Mouse (Mus musculus) brain, embryonic 14.5 days (tissue): ENCODE measurements around the gene Galnt10. TPM values are rescaled to one million over a fixed set of nuclear protein-coding genes. Genes with fewer than 3 reads are reported as not detected.

Experiments
- DNase-seq: peaks from one replicate; pipeline ENCODE4 v3.0.0-alpha.2; 2011; ENCODE audit warnings: low read depth
- CTCF ChIP-seq: fragments of 200-500 bp; IDR thresholded peaks from 2 replicates; pipeline ENCODE4 v1.5.1; 2012; ENCODE audit warnings: inconsistent platforms, mild to moderate bottlenecking, moderate library complexity, borderline replicate concordance; ENCODE audit not compliant: insufficient read depth, insufficient read length; ENCODE audit errors: extremely low read depth
- POLR2A ChIP-seq: fragments of 200-500 bp; IDR thresholded peaks from 2 replicates; pipeline ENCODE4 v1.6.1; 2012; ENCODE audit warnings: mild to moderate bottlenecking, inconsistent platforms, borderline replicate concordance; ENCODE audit not compliant: poor library complexity, insufficient read depth, insufficient read length, severe bottlenecking; ENCODE audit errors: extremely low read depth
- polyA plus RNA-seq: library from polyadenylated mRNA; depleted of rRNA; stranded (reverse); fragments of >200 nt; gene quantifications from 2 replicates; pipeline ENCODE4 v1.2.3, GENCODE M21; 2012

Galnt10 gene
- polyA plus RNA-seq, 1 experiment = 16.5 TPM

- DNase-seq = no peak
- TF ChIP-seq POLR2A = no peak
- TF ChIP-seq CTCF = no peak
Measured at GRCm38 (mm10) chr11:57771676-57772075, 126.4 kb downstream of the Galnt10 start.

- DNase-seq = no peak
- TF ChIP-seq CTCF = no peak
- TF ChIP-seq POLR2A = no peak
Measured at GRCm38 (mm10) chr11:57773479-57773878, 128.2 kb downstream of the Galnt10 start.

GRCm38 (mm10) chr11:57773936-57774335 is 128.7 kb downstream of the Galnt10 start:
- peak; percentile 92 for DNase-seq

GRCm38 (mm10) chr11:57775868-57776267 is 130.6 kb downstream of the Galnt10 start:
- DNase-seq = no peak
- TF ChIP-seq POLR2A (no peak), CTCF (no peak)

More at GRCm38 (mm10) chr11:57773936-57774335, 128.7 kb downstream of the Galnt10 start:
- no peak for TF ChIP-seq CTCF
- no peak for TF ChIP-seq POLR2A

- TF ChIP-seq CTCF (no peak), POLR2A (no peak)
- no peak for DNase-seq
Measured at GRCm38 (mm10) chr11:57776546-57776945, 131.3 kb downstream of the Galnt10 start.

DNA sequence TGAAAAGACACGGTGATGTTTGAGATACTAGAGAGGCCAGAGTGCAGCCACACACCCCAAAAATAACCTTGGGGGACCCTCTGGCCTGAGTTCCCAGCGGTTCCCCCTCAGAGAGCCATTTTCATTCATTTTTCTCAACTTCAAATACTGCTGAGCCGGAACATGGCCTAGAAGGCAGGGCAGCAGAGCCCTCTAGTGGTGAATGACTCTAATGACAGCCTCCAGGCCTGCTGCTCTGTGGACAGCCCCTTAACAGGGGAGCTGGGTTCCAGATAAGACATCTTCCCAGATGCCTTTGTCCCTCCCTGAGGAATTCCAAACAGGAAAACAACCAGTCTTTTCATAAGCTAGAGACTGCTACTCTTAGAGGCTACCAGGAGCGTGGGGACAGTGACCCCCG is 133.1 kb downstream of the Galnt10 start:
- peak; percentile 86 for DNase-seq
- TF ChIP-seq CTCF (peak; percentile 97), POLR2A (no peak)

- TF ChIP-seq CTCF = no peak
- TF ChIP-seq POLR2A = no peak
- peak; percentile 32 for DNase-seq
Measured at GRCm38 (mm10) chr11:57779824-57780223, 134.6 kb downstream of the Galnt10 start.

DNA sequence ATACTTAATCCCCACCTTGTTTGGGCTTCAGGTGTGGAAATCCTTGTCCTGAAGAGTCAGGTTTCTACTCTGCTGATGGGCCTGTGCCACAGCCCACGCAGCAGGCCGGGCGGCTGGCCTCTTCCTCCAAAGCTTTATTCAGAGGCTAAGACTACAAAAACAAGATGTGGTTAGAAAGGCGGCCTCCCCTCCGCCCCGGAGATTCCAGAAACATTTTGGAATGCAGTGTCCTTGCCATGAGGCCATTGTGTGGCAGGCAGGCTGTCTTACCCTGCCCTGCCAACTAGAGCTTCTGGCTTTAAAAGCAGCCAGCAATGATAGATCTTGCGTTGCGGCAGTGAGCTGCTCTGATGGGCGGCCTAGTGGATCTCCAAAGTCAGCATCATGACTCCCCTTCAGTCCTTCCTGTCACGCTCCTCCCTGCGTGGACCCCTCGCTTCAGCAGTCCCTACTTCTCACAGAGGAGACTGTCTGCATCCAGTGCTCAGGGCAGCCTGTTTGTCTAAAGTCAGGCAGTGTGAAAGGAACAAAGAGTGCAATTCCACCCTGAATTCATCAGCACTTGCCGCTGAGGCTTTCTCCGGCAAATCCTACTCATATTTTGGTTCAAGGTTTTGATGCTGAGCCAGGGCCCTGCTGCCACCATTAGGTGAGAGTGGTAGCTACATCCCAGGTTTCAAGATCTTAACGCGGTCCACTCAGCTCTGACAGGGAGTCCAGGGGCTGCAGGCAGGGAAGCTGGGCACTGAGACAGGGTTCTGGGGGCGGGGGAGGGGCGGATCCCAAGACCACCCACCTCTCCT is 141.6 kb downstream of the Galnt10 start:
- peak; percentile 82 for DNase-seq
- TF ChIP-seq POLR2A (no peak), CTCF (peak; percentile 49; the same call in 1 of the 2 replicates)

DNA sequence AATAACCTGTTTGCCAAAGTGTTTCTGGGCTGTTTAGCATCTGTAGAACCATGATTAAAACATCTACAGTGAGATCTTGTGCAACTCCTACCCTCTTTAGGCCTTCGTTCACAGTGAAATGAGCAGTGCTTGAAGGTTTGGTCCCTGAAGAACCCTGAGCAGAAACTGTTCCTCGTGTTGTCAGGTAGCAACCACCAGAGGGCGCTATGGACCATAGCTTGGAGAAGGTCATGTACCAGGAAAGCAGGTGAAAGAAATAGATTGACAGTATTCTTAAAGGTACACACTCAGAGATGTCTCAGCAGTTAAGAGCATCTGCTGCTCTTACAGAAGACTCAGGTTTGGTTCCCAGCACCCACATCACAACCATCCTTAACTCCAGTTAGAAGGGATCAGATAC is 142.7 kb downstream of the Galnt10 start:
- TF ChIP-seq CTCF = peak; percentile 51; the same call in 1 of the 2 replicates
- TF ChIP-seq POLR2A = no peak
- DNase-seq = no peak

- no peak for TF ChIP-seq CTCF
- TF ChIP-seq POLR2A = no peak
- no peak for DNase-seq
Measured at GRCm38 (mm10) chr11:57790866-57791535, 145.8 kb downstream of the Galnt10 start.

- no peak for TF ChIP-seq CTCF
- TF ChIP-seq POLR2A = no peak
- DNase-seq = no peak
Measured at GRCm38 (mm10) chr11:57795086-57795485, 149.8 kb downstream of the Galnt10 start.
